Mouse (Mus musculus) stomach, postnatal 0 days (tissue): Measurements from ENCODE around the gene Gm17657.

Experiments
- CTCF ChIP-seq: IDR thresholded peaks from 2 replicates; pipeline ENCODE4 v1.5.1; 2016; ENCODE audit warnings: antibody characterized with exemption, low read depth, mild to moderate bottlenecking, moderate library complexity
- EP300 ChIP-seq: optimal IDR thresholded peaks from 2 replicates; pipeline ENCODE3; 2016; ENCODE audit warnings: antibody characterized with exemption

DNA sequence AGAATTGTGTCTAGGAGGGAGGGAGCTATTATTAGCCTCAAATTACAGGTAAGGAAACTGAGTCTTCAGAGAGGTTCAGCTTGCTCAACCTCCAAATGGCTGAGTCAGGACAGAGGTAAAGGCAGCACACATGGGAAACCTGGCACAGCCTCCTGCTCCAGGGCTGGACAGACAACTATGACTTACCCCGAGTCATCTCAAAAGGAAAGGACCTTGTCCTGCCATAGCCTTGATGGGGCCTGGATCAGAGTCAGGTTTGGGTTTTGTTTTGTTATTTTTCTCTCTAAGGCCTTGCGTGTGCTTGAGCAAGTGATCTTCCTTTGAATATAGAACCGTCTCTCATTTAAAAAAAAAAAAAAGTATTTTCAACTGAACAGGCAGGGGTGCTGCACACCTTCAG lies 74.3 kb downstream of the Gm17657 start:
- TF ChIP-seq CTCF (no peak), EP300 (no peak)
